Mouse (Mus musculus) erythroblast, adult 5-6 weeks (primary cell): ENCODE results near the gene Aunip. TPM values are rescaled to one million over a fixed set of nuclear protein-coding genes. Genes with fewer than 3 reads are reported as not detected.

ENCODE experiments used
- ATAC-seq: replicated peaks from 2 replicates; pipeline ENCODE4 v1.8.0; 2016; ENCODE audit warnings: moderate number of reproducible peaks, mild to moderate bottlenecking, moderate TSS enrichment, inconsistent platforms; ENCODE audit not compliant: poor library complexity, low FRiP score, severe bottlenecking
- total RNA-seq, 2 experiments: library from RNA; stranded (forward) in 1 of 2; stranded (reverse) in 1 of 2; fragments of 150-400 nt in 1 of 2; fragments of 200-764, 138-1000 nt in 1 of 2; gene quantifications; 2 replicates each; pipeline versions ENCODE4 v1.2.3 to v1.2.4; 2015 to 2017; ENCODE audit warnings: low replicate concordance in 2 of 2

The Aunip gene
- total RNA-seq, 2 experiments from 2014 or later = 4.0 to 8.4 TPM

DNA sequence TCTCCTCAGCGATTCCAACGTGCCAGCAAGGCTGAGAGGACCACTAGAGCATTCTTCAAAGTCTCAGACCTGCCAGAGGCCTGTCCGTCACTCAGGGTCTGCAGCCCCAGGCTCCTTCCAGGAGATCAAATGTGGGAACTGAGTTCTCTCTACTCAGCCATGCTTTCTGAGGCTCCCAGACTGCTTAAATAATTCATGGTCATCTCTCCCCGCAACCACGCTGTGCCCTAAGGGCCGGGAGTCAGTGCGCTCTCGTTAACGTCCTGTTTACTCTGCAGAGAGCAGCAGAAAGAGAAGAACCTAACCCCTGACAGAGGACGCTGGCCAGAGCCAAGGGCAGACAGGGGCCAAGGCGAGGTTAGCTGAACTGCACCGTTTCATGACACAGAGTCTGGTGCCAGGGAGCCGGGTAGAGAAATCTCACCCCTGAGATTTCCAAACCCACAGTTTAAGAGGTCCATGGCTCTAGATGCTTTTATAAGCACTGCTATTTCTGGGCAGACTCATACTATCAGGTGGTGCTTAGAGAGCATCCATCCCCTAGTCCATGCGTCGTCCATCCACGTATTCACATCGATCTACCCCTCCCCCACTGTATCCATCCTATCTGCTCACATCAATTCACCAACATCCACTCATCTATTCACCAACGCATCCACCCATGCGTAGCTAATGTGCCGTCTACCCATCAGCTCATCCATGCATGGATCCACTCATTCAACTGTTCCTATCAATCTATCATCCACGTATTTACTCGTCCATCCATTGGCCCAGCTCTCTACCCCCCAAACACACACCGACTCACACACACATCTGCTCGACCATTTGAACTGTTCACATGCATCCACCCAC is 61.9 kb downstream of the Aunip start:
- ATAC-seq = no peak

Other genes starting within 250 kb of the Aunip start
- 9.8 and 12.3 TPM in 2 replicates for gene Pdik1l, start 223.1 kb upstream of the Aunip start, total RNA-seq (2015; ENCODE audit: low replicate concordance)
- gene Pdik1l, start 223.1 kb upstream of the Aunip start, total RNA-seq (2017; ENCODE audit: low replicate concordance) = 13.2 and 16.2 TPM in 2 replicates
- not detected in 2 replicates for gene Trim63, start 195.9 kb upstream of the Aunip start, total RNA-seq (2015; ENCODE audit: low replicate concordance)
- gene Trim63, start 195.9 kb upstream of the Aunip start, total RNA-seq (2017; ENCODE audit: low replicate concordance) = not detected in 2 replicates
- gene Slc30a2, start 167.8 kb upstream of the Aunip start, total RNA-seq (2015; ENCODE audit: low replicate concordance) = not detected in 2 replicates
- not detected in 2 replicates for gene Slc30a2, start 167.8 kb upstream of the Aunip start, total RNA-seq (2017; ENCODE audit: low replicate concordance)
- gene Extl1, start 127.1 kb upstream of the Aunip start, total RNA-seq (2015; ENCODE audit: low replicate concordance) = not detected in 2 replicates
- gene Extl1, start 127.1 kb upstream of the Aunip start, total RNA-seq (2017; ENCODE audit: low replicate concordance) = 0.42 TPM in 1 of 2 replicates, not detected in the other
- 3.1 and 3.3 TPM in 2 replicates for gene Pafah2, start 114.7 kb upstream of the Aunip start, total RNA-seq (2015; ENCODE audit: low replicate concordance)
- 1.5 and 3.9 TPM in 2 replicates for gene Pafah2, start 114.7 kb upstream of the Aunip start, total RNA-seq (2017; ENCODE audit: low replicate concordance)
- 207 and 212 TPM in 2 replicates for gene Stmn1, start 42.7 kb upstream of the Aunip start, total RNA-seq (2015; ENCODE audit: low replicate concordance)
- 201 and 236 TPM in 2 replicates for gene Stmn1, start 42.7 kb upstream of the Aunip start, total RNA-seq (2017; ENCODE audit: low replicate concordance)
- 1.7 and 4.4 TPM in 2 replicates for gene Paqr7, start 14.3 kb upstream of the Aunip start, total RNA-seq (2015; ENCODE audit: low replicate concordance)
- 2.1 and 7.8 TPM in 2 replicates for gene Paqr7, start 14.3 kb upstream of the Aunip start, total RNA-seq (2017; ENCODE audit: low replicate concordance)
- 7.9 and 20.3 TPM in 2 replicates for gene Mtfr1l, start 24.4 kb downstream of the Aunip start, total RNA-seq (2015; ENCODE audit: low replicate concordance)
- 7.9 and 8.3 TPM in 2 replicates for gene Mtfr1l, start 24.4 kb downstream of the Aunip start, total RNA-seq (2017; ENCODE audit: low replicate concordance)
- gene Selenon, start 41.2 kb downstream of the Aunip start, total RNA-seq (2015; ENCODE audit: low replicate concordance) = 6.3 and 7.9 TPM in 2 replicates
- 1.4 and 2.9 TPM in 2 replicates for gene Selenon, start 41.2 kb downstream of the Aunip start, total RNA-seq (2017; ENCODE audit: low replicate concordance)
- 4.2 and 6.1 TPM in 2 replicates for gene Man1c1, start 193.3 kb downstream of the Aunip start, total RNA-seq (2015; ENCODE audit: low replicate concordance)
- gene Man1c1, start 193.3 kb downstream of the Aunip start, total RNA-seq (2017; ENCODE audit: low replicate concordance) = 1.4 and 2.8 TPM in 2 replicates